ENCODE assay signal across 11 mouse cellular contexts in genomic region chr5:124532451-124532850, GRCm38 (mm10). TPM values are rescaled to one million over a fixed set of nuclear protein-coding genes. Genes with fewer than 3 reads are reported as not detected.
DNase-seq lines count a peak whose midpoint lies in the region; ATAC-seq and TF ChIP-seq lines count a peak whose summit lies in the region.
"Had no signal": no experiment of that assay in that cellular context is flagged by ENCODE, and none has a peak within 500 bp of the region (broad histone marks: within the 10 kb centered on the region; RNA-seq: fewer than 3 reads in every experiment).

No protein-coding gene starts in this region.

- H3K27ac ChIP-seq in kidney, embryonic 14.5 days (ENCODE audit: low read depth, low read length), result peak overlapping the region; percentile 81; the same call in 1 of the 2 replicates
- H3K27ac ChIP-seq in limb, embryonic 13.5 days, result no peak overlapping the region

- TF ChIP-seq CTCF in E14TG2a.4 (conservative IDR thresholded peaks at IDR 0.05; ENCODE audit: low read length), result no peak

- no peaks in the 10 kb centered on the region for H3K9me3 ChIP-seq in kidney, embryonic 14.5 days (ENCODE audit: control insufficient read depth, low read length)
- H3K9me3 ChIP-seq in E14TG2a.4 (ENCODE audit: low read length), result no peaks in the 10 kb centered on the region
- H3K9me3 ChIP-seq in limb, embryonic 13.5 days, result no peaks in the 10 kb centered on the region
- H3K9me3 ChIP-seq: midbrain, embryonic 12.5 days had no signal

- H3K4me3 ChIP-seq in kidney, embryonic 14.5 days (ENCODE audit: low read length), result no peak overlapping the region
- H3K4me3 ChIP-seq in E14TG2a.4 (replicated peaks; ENCODE audit: low read length), result peak overlapping the region; percentile 90; the same call in 1 of the 2 replicates
- H3K4me3 ChIP-seq in limb, embryonic 13.5 days, result no peak overlapping the region

- H3K36me3 ChIP-seq in kidney, embryonic 14.5 days (ENCODE audit: control insufficient read depth, insufficient read depth, low read length), result no peaks in the 10 kb centered on the region
- no peaks in the 10 kb centered on the region for H3K36me3 ChIP-seq in E14TG2a.4 (ENCODE audit: insufficient read depth, low read length)
- H3K36me3 ChIP-seq in limb, embryonic 13.5 days, result no peaks in the 10 kb centered on the region
- H3K36me3 ChIP-seq: midbrain, embryonic 12.5 days had no signal

- ATAC-seq in kidney, embryonic 14.5 days (ENCODE audit: low FRiP score, low TSS enrichment), result no peak
- ATAC-seq in limb, embryonic 13.5 days (ENCODE audit: low FRiP score, low read depth), result no peak

- no peaks in the 10 kb centered on the region for H3K27me3 ChIP-seq in kidney, embryonic 14.5 days (ENCODE audit: control insufficient read depth, insufficient read depth, low read length)
- H3K27me3 ChIP-seq in E14TG2a.4 (ENCODE audit: insufficient read depth, low read length), result peaks cover 4% of the 10 kb centered on the region; the same call in 1 of the 2 replicates
- H3K27me3 ChIP-seq in limb, embryonic 13.5 days, result 0 out of 2 replicates have a peak, but pooled peaks cover 4% of the 10 kb centered on the region

- no peak overlapping the region for H3K4me2 ChIP-seq in kidney, embryonic 14.5 days (replicated peaks; ENCODE audit: low read depth, low read length)
- H3K4me2 ChIP-seq in limb, embryonic 13.5 days (replicated peaks), result no peak overlapping the region; the same call in 1 of the 2 replicates

- WGBS in kidney, embryonic 14.5 days, result 35% methylated on average over 7 of the region's 7 CpGs
- 43% methylated on average over 7 of the region's 7 CpGs for WGBS in limb, embryonic 13.5 days

- no peak for DNase-seq in kidney, adult 11 months
- peak; percentile 71 for DNase-seq in ES-CJ7 (ENCODE audit: low read depth, low spot score)
- DNase-seq in urinary bladder, postnatal 4 days (ENCODE audit: low spot score in 2 of 2), result no peak
- DNase-seq in adrenal gland, postnatal 4 days (ENCODE audit: low spot score in 2 of 2), result no peak
- DNase-seq: gastrocnemius, postnatal 14 days; right cerebral cortex, adult 18-20 months; thymus, postnatal 25 days had no signal

- H3K9ac ChIP-seq in kidney, embryonic 14.5 days (ENCODE audit: low read depth, low read length), result no peak overlapping the region
- H3K9ac ChIP-seq in limb, embryonic 13.5 days, result 0 out of 2 replicates have a peak overlapping the region, but pooled peaks have one; percentile 43

- H3K4me1 ChIP-seq in kidney, embryonic 14.5 days (ENCODE audit: control insufficient read depth, insufficient read depth, low read length), result peaks cover 43% of the 10 kb centered on the region
- H3K4me1 ChIP-seq in E14TG2a.4 (replicated peaks; ENCODE audit: low read depth, low read length), result peaks cover 69% of the 10 kb centered on the region
- peaks cover 49% of the 10 kb centered on the region for H3K4me1 ChIP-seq in limb, embryonic 13.5 days

RNA-seq across cellular contexts. Expression of gene Rilpl1, which starts 1.3 kb away (rescaled TPM):
- polyA plus RNA-seq in kidney, embryonic 14.5 days (2014; fragmentation: Nextera tagmentation; extraction: Ambion mirVana), result 21.9 and 26.1 TPM in 2 replicates
- polyA plus RNA-seq in limb, embryonic 13.5 days (2015; fragmentation: Nextera tagmentation; extraction: Ambion mirVana), result 26.0 and 27.8 TPM in 2 replicates
- total RNA-seq in adrenal gland, postnatal 4 days (2021), result 10 to 100 TPM; 23.0 TPM

RNA-seq across cellular contexts. Expression of gene Tmed2, which starts 8.0 kb away (rescaled TPM):
- polyA plus RNA-seq in kidney, embryonic 14.5 days (2014; fragmentation: Nextera tagmentation; extraction: Ambion mirVana), result 457 and 564 TPM in 2 replicates
- polyA plus RNA-seq in limb, embryonic 13.5 days (2015; fragmentation: Nextera tagmentation; extraction: Ambion mirVana), result 590 and 600 TPM in 2 replicates
- 100 to 1,000 TPM; 199 to 213 TPM for total RNA-seq in adrenal gland, postnatal 4 days (2021)

RNA-seq across cellular contexts. Expression of gene Ddx55, which starts 20.2 kb away (rescaled TPM):
- polyA plus RNA-seq in kidney, embryonic 14.5 days (2014; fragmentation: Nextera tagmentation; extraction: Ambion mirVana), result 14.0 and 17.3 TPM in 2 replicates
- 17.5 and 17.8 TPM in 2 replicates for polyA plus RNA-seq in limb, embryonic 13.5 days (2015; fragmentation: Nextera tagmentation; extraction: Ambion mirVana)
- 10 to 100 TPM; 16.1 to 16.8 TPM for total RNA-seq in adrenal gland, postnatal 4 days (2021)

RNA-seq across cellular contexts. Expression of gene Eif2b1, which starts 46.5 kb away (rescaled TPM):
- polyA plus RNA-seq in kidney, embryonic 14.5 days (2014; fragmentation: Nextera tagmentation; extraction: Ambion mirVana), result 84.8 and 85.1 TPM in 2 replicates
- 67.9 and 76.0 TPM in 2 replicates for polyA plus RNA-seq in limb, embryonic 13.5 days (2015; fragmentation: Nextera tagmentation; extraction: Ambion mirVana)
- 10 to 100 TPM; 54.2 to 58.5 TPM for total RNA-seq in adrenal gland, postnatal 4 days (2021)

RNA-seq across cellular contexts. Expression of gene Gtf2h3, which starts 46.5 kb away (rescaled TPM):
- polyA plus RNA-seq in kidney, embryonic 14.5 days (2014; fragmentation: Nextera tagmentation; extraction: Ambion mirVana), result 73.7 and 79.8 TPM in 2 replicates
- 74.4 and 78.5 TPM in 2 replicates for polyA plus RNA-seq in limb, embryonic 13.5 days (2015; fragmentation: Nextera tagmentation; extraction: Ambion mirVana)
- 10 to 100 TPM; 43.2 to 45.5 TPM for total RNA-seq in adrenal gland, postnatal 4 days (2021)
